Mouse (Mus musculus): ENCODE results near the gene Ccl27a. TPM values are rescaled to one million over a fixed set of nuclear protein-coding genes. Genes with fewer than 3 reads are reported as not detected.
"Not testable (repeated sequence)": the region's sequence is repeated elsewhere in the genome, so short reads cannot be mapped to it uniquely, and the experiment has no call there.

Gene Ccl27a
- 12.6 and 13.4 TPM in 2 replicates for polyA plus RNA-seq (2011; ENCODE audit: insufficient read length, low read depth, missing spikeins)

- not testable (repeated sequence) for H3K27ac ChIP-seq (ENCODE audit: insufficient read depth, low read length); H3K4me1 ChIP-seq (ENCODE audit: control insufficient read depth, insufficient read depth, low read length)
- H3K4me3 ChIP-seq (ENCODE audit: insufficient read depth, low read length), result peak within 1 kb of the TSS; percentile 50
- peak; percentile 28; the same call in 1 of the 2 replicates for TF ChIP-seq POLR2A (IDR thresholded peaks at IDR 0.05; ENCODE audit: low read depth, low read length)
Observed at GRCm38 (mm10) chr4:41774002-41774401, at the start of gene Ccl27a. TSS of gene Ccl27a (minus strand) at chr4:41774247.

GRCm38 (mm10) chr4:41783197-41783596, 9.2 kb upstream of the Ccl27a start:
- H3K27ac ChIP-seq (ENCODE audit: insufficient read depth, low read length); H3K4me3 ChIP-seq (ENCODE audit: insufficient read depth, low read length): not testable (repeated sequence)

GRCm38 (mm10) chr4:41782711-41783110, 8.7 kb upstream of the Ccl27a start:
- not testable (repeated sequence) for H3K4me1 ChIP-seq (ENCODE audit: control insufficient read depth, insufficient read depth, low read length); H3K27ac ChIP-seq (ENCODE audit: insufficient read depth, low read length); H3K4me3 ChIP-seq (ENCODE audit: insufficient read depth, low read length)

More at GRCm38 (mm10) chr4:41783197-41783596, 9.2 kb upstream of the Ccl27a start:
- not testable (repeated sequence) for H3K4me1 ChIP-seq (ENCODE audit: control insufficient read depth, insufficient read depth, low read length)

GRCm38 (mm10) chr4:41781748-41782485, 7.9 kb upstream of the Ccl27a start:
- H3K27ac ChIP-seq (ENCODE audit: insufficient read depth, low read length); H3K4me1 ChIP-seq (ENCODE audit: control insufficient read depth, insufficient read depth, low read length); H3K4me3 ChIP-seq (ENCODE audit: insufficient read depth, low read length): not testable (repeated sequence)

- not testable (repeated sequence) for H3K27ac ChIP-seq (ENCODE audit: insufficient read depth, low read length); H3K4me3 ChIP-seq (ENCODE audit: insufficient read depth, low read length); H3K4me1 ChIP-seq (ENCODE audit: control insufficient read depth, insufficient read depth, low read length)
Observed at GRCm38 (mm10) chr4:41781271-41781670, 7.2 kb upstream of the Ccl27a start.

GRCm38 (mm10) chr4:41775840-41776239, 1.8 kb upstream of the Ccl27a start:
- H3K4me1 ChIP-seq (ENCODE audit: control insufficient read depth, insufficient read depth, low read length); H3K27ac ChIP-seq (ENCODE audit: insufficient read depth, low read length); H3K4me3 ChIP-seq (ENCODE audit: insufficient read depth, low read length): not testable (repeated sequence)

- not testable (repeated sequence) for H3K27ac ChIP-seq (ENCODE audit: insufficient read depth, low read length); H3K4me1 ChIP-seq (ENCODE audit: control insufficient read depth, insufficient read depth, low read length)
- peak overlapping the region; percentile 28; the same call in 1 of the 2 replicates for H3K4me3 ChIP-seq (ENCODE audit: insufficient read depth, low read length)
Observed at GRCm38 (mm10) chr4:41774506-41774905, 459 bp upstream of the Ccl27a start.

GRCm38 (mm10) chr4:41773502-41773901, 545 bp downstream of the Ccl27a start:
- peak overlapping the region; percentile 50 for H3K4me3 ChIP-seq (ENCODE audit: insufficient read depth, low read length)
- not testable (repeated sequence) for H3K4me1 ChIP-seq (ENCODE audit: control insufficient read depth, insufficient read depth, low read length); H3K27ac ChIP-seq (ENCODE audit: insufficient read depth, low read length)
- TF ChIP-seq POLR2A (IDR thresholded peaks at IDR 0.05; ENCODE audit: low read depth, low read length), result peak; percentile 70

GRCm38 (mm10) chr4:41772946-41773345, 1.1 kb downstream of the Ccl27a start:
- H3K4me1 ChIP-seq (ENCODE audit: control insufficient read depth, insufficient read depth, low read length); H3K27ac ChIP-seq (ENCODE audit: insufficient read depth, low read length): not testable (repeated sequence)
- 0 out of 2 replicates have a peak overlapping the region, but pooled peaks have one; percentile 3 for H3K4me3 ChIP-seq (ENCODE audit: insufficient read depth, low read length)

GRCm38 (mm10) chr4:41767301-41767700, 6.7 kb downstream of the Ccl27a start:
- H3K4me1 ChIP-seq (ENCODE audit: control insufficient read depth, insufficient read depth, low read length); H3K4me3 ChIP-seq (ENCODE audit: insufficient read depth, low read length); H3K27ac ChIP-seq (ENCODE audit: insufficient read depth, low read length): not testable (repeated sequence)

- H3K4me1 ChIP-seq (ENCODE audit: control insufficient read depth, insufficient read depth, low read length); H3K4me3 ChIP-seq (ENCODE audit: insufficient read depth, low read length): not testable (repeated sequence)
- peak overlapping the region; percentile 60 for H3K27ac ChIP-seq (ENCODE audit: insufficient read depth, low read length)
Observed at GRCm38 (mm10) chr4:41763176-41763575, 10.9 kb downstream of the Ccl27a start.

GRCm38 (mm10) chr4:41762688-41763114, 11.3 kb downstream of the Ccl27a start:
- peak overlapping the region; percentile 79 for H3K27ac ChIP-seq (ENCODE audit: insufficient read depth, low read length)
- H3K4me1 ChIP-seq (ENCODE audit: control insufficient read depth, insufficient read depth, low read length); H3K4me3 ChIP-seq (ENCODE audit: insufficient read depth, low read length): not testable (repeated sequence)

All from embryonic fibroblast, embryonic 13.5 days (primary cell).